Mouse (Mus musculus): ENCODE measurements around the gene Daam1.
"Not testable (repeated sequence)": the region's sequence is repeated elsewhere in the genome, so short reads cannot be mapped to it uniquely, and the experiment has no call there.

The Daam1 gene

GRCm38 (mm10) chr12:71834041-71834440 is 3.2 kb downstream of the Daam1 start:
- DNase-seq (ENCODE audit: low read depth, low spot score), result no peak

GRCm38 (mm10) chr12:71835966-71836668 is 5.2 kb downstream of the Daam1 start:
- DNase-seq (ENCODE audit: low read depth, low spot score), result no peak

GRCm38 (mm10) chr12:71836776-71837175 is 5.9 kb downstream of the Daam1 start:
- no peak for DNase-seq (ENCODE audit: low read depth, low spot score)

- DNase-seq (ENCODE audit: low read depth, low spot score), result no peak
Measured at GRCm38 (mm10) chr12:71837576-71837975, 6.7 kb downstream of the Daam1 start.

GRCm38 (mm10) chr12:71838230-71838629 is 7.4 kb downstream of the Daam1 start:
- DNase-seq (ENCODE audit: low read depth, low spot score), result no peak

- DNase-seq (ENCODE audit: low read depth, low spot score), result no peak
Measured at GRCm38 (mm10) chr12:71839653-71840052, 8.8 kb downstream of the Daam1 start.

GRCm38 (mm10) chr12:71840430-71841186 is 9.7 kb downstream of the Daam1 start:
- DNase-seq (ENCODE audit: low read depth, low spot score), result no peak

- DNase-seq (ENCODE audit: low read depth, low spot score), result no peak
Measured at GRCm38 (mm10) chr12:71842006-71842405, 11.1 kb downstream of the Daam1 start.

- no peak for DNase-seq (ENCODE audit: low read depth, low spot score)
Measured at GRCm38 (mm10) chr12:71842588-71842987, 11.7 kb downstream of the Daam1 start.

GRCm38 (mm10) chr12:71845486-71845885 is 14.6 kb downstream of the Daam1 start:
- DNase-seq (ENCODE audit: low read depth, low spot score), result no peak

- DNase-seq (ENCODE audit: low read depth, low spot score), result not testable (repeated sequence)
Measured at GRCm38 (mm10) chr12:71846416-71846815, 15.5 kb downstream of the Daam1 start.

GRCm38 (mm10) chr12:71847024-71847423 is 16.1 kb downstream of the Daam1 start:
- DNase-seq (ENCODE audit: low read depth, low spot score), result not testable (repeated sequence)

- DNase-seq (ENCODE audit: low read depth, low spot score), result no peak
Measured at GRCm38 (mm10) chr12:71847617-71848016, 16.7 kb downstream of the Daam1 start.

GRCm38 (mm10) chr12:71848037-71848776 is 17.3 kb downstream of the Daam1 start:
- no peak for DNase-seq (ENCODE audit: low read depth, low spot score)

GRCm38 (mm10) chr12:71849051-71849450 is 18.2 kb downstream of the Daam1 start:
- DNase-seq (ENCODE audit: low read depth, low spot score), result no peak

- no peak for DNase-seq (ENCODE audit: low read depth, low spot score)
Measured at GRCm38 (mm10) chr12:71850135-71850534, 19.3 kb downstream of the Daam1 start.

- DNase-seq (ENCODE audit: low read depth, low spot score), result no peak
Measured at GRCm38 (mm10) chr12:71852678-71853077, 21.8 kb downstream of the Daam1 start.

GRCm38 (mm10) chr12:71853694-71854093 is 22.8 kb downstream of the Daam1 start:
- no peak for DNase-seq (ENCODE audit: low read depth, low spot score)

GRCm38 (mm10) chr12:71854191-71854590 is 23.3 kb downstream of the Daam1 start:
- DNase-seq (ENCODE audit: low read depth, low spot score), result no peak

- DNase-seq (ENCODE audit: low read depth, low spot score), result no peak
Measured at GRCm38 (mm10) chr12:71855730-71856479, 25.0 kb downstream of the Daam1 start.

GRCm38 (mm10) chr12:71856480-71856754 is 25.5 kb downstream of the Daam1 start:
- no peak for DNase-seq (ENCODE audit: low read depth, low spot score)

- no peak for DNase-seq (ENCODE audit: low read depth, low spot score)
Measured at GRCm38 (mm10) chr12:71859096-71859495, 28.2 kb downstream of the Daam1 start.

All from R1 (cell line).